Mouse (Mus musculus): ENCODE measurements around the gene Sec61g.

DNA sequence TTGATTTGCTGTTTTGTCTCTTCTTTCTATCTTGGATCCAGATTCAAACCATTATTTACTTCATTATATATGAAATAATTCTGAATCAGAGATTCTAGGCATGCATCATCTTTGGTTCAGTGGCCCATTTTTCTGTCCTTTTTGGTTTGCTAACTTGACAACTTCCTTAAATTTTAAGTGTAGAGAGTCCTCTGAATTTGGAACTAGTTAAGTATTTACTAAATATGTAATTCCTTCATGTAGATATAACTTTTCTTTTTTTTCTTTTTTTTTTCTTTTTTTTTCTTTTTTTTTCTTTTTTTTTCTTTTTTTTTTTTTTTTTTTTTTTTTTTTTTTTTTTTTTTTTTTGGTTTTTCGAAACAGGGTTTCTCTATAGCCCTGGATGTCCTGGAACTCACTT is 29.1 kb upstream of the Sec61g start:
- no peak for TF ChIP-seq GATA1 (IDR thresholded peaks at IDR 0.05; ENCODE audit: borderline replicate concordance, low read length)
- no peak for TF ChIP-seq FLI1 (IDR thresholded peaks at IDR 0.05; ENCODE audit: low read length)

Measured in megakaryocyte, embryonic 14.5 days (primary cell).